Mouse (Mus musculus) kidney, adult 2 months (tissue): ENCODE data around the gene Arhgap25.

ENCODE experiments used
- CTCF ChIP-seq: fragments of 200-500 bp; conservative IDR thresholded peaks from 2 replicates; pipeline ENCODE4 v1.5.1; 2011; ENCODE audit warnings: low read depth, mild to moderate bottlenecking, control low read depth, low read length, moderate library complexity, mixed read lengths; ENCODE audit not compliant: insufficient read depth, insufficient read length
- POLR2A ChIP-seq: fragments of 200-500 bp; IDR thresholded peaks from one replicate; pipeline ENCODE4 v1.6.1; 2011; ENCODE audit warnings: low read depth, low read length, control low read depth

GRCm38 (mm10) chr6:87503536-87503935, 29.5 kb downstream of the Arhgap25 start:
- TF ChIP-seq POLR2A (no peak), CTCF (no peak)
